Mouse (Mus musculus) hindbrain, postnatal 0 days (tissue): Measurements from ENCODE around the gene Gna11. TPM values are rescaled to one million over a fixed set of nuclear protein-coding genes. Genes with fewer than 3 reads are reported as not detected.
A peak's percentile ranks its signal among the peaks of the same experiment; 100 is the strongest.

Experiments used
- ATAC-seq: fragments of 200-750 bp; cut with Nextera tagmentation; 2 replicates; pipeline ENCODE4 v1.8.0; 2017; ENCODE audit warnings: mild to moderate bottlenecking, moderate TSS enrichment, moderate library complexity
- DNase-seq: peaks from one replicate; pipeline ENCODE4 v3.0.0-alpha.2; 2015; ENCODE audit warnings: low spot score
- H3K27ac ChIP-seq: fragments of 300-500 bp; sonication (generic); 2 replicates; pipeline ENCODE4 v1.5.1; 2014; ENCODE audit warnings: mild to moderate bottlenecking
- H3K27me3 ChIP-seq: fragments of 300-500 bp; sonication (generic); 2 replicates; pipeline ENCODE4 v1.6.1; 2014; ENCODE audit warnings: low read length, mixed read lengths; ENCODE audit not compliant: insufficient read depth
- H3K36me3 ChIP-seq: fragments of 300-500 bp; sonication (generic); 2 replicates; pipeline ENCODE4 v1.6.1; 2014; ENCODE audit warnings: low read length, mixed read lengths; ENCODE audit not compliant: insufficient read depth
- H3K4me1 ChIP-seq: fragments of 300-500 bp; sonication (generic); 2 replicates; pipeline ENCODE4 v1.6.1; 2014; ENCODE audit warnings: antibody characterized with exemption, low read length, mixed read lengths; ENCODE audit not compliant: insufficient read depth
- H3K4me2 ChIP-seq: fragments of 300-500 bp; sonication (generic); 2 replicates; pipeline ENCODE4 v1.6.1; 2014; ENCODE audit warnings: low read depth, mild to moderate bottlenecking, low read length, moderate library complexity, mixed read lengths
- H3K4me3 ChIP-seq: fragments of 300-500 bp; sonication (generic); 2 replicates; pipeline ENCODE4 v1.5.1; 2014; ENCODE audit warnings: low read length
- H3K9ac ChIP-seq: fragments of 300-500 bp; sonication (generic); replicated peaks from 2 replicates; pipeline ENCODE4 v1.6.1; 2014; ENCODE audit warnings: mild to moderate bottlenecking, low read length, moderate library complexity, mixed read lengths
- H3K9me3 ChIP-seq: fragments of 300-500 bp; sonication (generic); 2 replicates; pipeline ENCODE4 v1.6.1; 2016; ENCODE audit warnings: low read length, mixed read lengths
- CTCF ChIP-seq: IDR thresholded peaks from 2 replicates; pipeline ENCODE4 v1.5.1; 2016; ENCODE audit warnings: antibody characterized with exemption, control low read depth, low read depth
- WGBS: fragments of 180-500 bp; shearing (Covaris S2); extraction: QIAGEN DNeasy Blood & Tissue Kit; methylation state at CpG from one replicate; pipeline ENCODE4 v1.1.7; 2014; 5-methylcytosine and 5-hydroxymethylcytosine counted together
- polyA plus RNA-seq: library from polyadenylated mRNA; unstranded; fragments of >200 nt; fragmentation: Nextera tagmentation; extraction: Ambion mirVana; gene quantifications from 2 replicates; pipeline ENCODE4 v1.2.1, GENCODE M21; 2015
- total RNA-seq: library from RNA; depleted of rRNA; stranded (reverse); fragments of >200 nt; gene quantifications from 2 replicates; pipeline ENCODE4 v1.2.3, GENCODE M21; 2014

Gene Gna11
- total and polyA plus RNA-seq, 2 experiments from 2014 or later: 105 to 139 TPM

DNA sequence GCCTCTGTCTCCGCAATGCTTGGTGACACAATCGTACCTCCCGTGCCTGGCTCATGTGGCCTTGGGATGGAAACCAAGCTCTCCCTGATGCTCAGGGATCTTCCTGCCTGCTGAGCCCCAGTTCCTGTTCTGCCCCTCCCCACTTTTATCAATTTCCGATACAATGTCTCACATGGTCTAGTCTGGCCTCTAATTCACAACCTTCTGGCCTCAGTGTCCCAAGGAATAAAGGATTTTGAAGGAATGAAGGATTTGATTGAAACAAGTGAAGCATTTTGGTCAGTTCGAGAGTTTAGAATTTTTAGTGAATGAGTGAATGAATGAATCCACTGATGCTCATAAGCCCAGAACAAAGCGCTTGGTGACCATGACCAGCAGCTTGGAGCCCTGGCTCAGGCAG is 21.8 kb downstream of the Gna11 start:
- TF ChIP-seq CTCF: no peak
- ATAC-seq: no peak
- Histone ChIP-seq H3K4me2 (0 out of 2 replicates have a peak overlapping the region, but pooled peaks have one; percentile 2), H3K4me3 (no peak overlapping the region), H3K27ac (no peak overlapping the region), H3K4me1 (no peaks in the 10 kb centered on the region), H3K36me3 (no peaks in the 10 kb centered on the region), H3K9me3 (no peaks in the 10 kb centered on the region), H3K9ac (no peak overlapping the region), H3K27me3 (no peaks in the 10 kb centered on the region)
- WGBS: 76% methylated on average over 6 of the region's 6 CpGs
- DNase-seq: no peak

DNA sequence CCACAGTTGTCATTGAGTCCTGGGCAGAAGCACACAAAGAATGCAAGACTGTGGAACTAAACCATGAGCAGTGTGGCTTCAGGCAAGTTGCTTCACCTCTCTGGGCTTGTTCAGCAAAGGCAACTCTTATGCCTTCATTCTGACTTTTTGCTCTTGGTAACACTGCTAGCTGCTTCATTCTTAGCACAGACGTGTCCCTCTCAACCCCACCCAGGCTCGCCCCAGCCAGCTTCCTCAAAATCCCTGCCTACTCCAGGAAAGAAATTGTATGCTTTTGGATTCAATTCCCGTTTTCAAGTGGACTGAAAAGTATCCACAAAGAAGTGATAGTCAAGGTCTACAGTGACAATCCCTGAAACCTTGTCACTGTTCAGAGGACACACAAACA is 25.0 kb downstream of the Gna11 start:
- Histone ChIP-seq H3K27me3 (peaks cover 3% of the 10 kb centered on the region; the same call in 1 of the 2 replicates), H3K27ac (no peak overlapping the region), H3K9me3 (no peaks in the 10 kb centered on the region), H3K4me1 (no peaks in the 10 kb centered on the region), H3K4me2 (no peak overlapping the region), H3K4me3 (no peak overlapping the region), H3K9ac (no peak overlapping the region), H3K36me3 (no peaks in the 10 kb centered on the region)
- DNase-seq (no peak), ATAC-seq (no peak)
- TF ChIP-seq CTCF: no peak
- WGBS: 74% methylated on average over 3 of the region's 3 CpGs

DNA sequence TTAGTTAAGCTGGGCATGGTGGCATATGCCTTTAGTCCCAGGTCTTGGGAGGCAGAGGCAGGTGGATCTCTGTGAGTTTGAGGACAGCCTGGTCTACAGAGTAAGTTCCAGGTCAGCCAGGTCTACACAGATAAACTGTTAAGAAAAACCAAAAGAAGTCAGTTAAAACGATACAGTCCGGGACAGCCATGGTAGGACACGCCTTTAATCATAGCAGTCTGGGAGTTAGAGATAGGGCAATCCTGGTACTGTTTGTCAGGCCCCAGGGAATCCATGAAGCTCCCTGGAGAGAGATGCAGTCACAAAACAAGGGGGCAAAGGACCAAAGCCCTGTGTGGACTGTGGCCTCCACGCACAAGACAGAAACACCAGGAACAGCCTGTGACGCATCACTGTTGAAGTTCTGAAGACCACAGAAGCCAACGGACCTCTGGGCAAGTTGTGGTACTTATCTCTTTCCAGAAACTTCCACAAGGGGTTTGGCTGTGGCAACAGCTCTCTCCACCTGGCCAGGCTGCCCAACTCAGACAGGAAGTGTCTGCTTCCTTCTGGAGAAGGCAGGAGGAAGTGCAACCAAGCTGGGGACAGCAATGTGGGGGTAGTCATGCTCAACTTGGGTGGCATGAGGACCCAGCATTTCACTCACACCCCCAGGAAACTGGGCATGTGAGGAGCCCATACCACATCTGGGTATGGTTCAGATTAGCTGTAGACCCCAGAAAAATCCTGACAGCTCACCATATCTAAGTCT is 25.6 kb downstream of the Gna11 start:
- H3K27ac ChIP-seq: no peak overlapping the region
- no peak for ATAC-seq
- no peak overlapping the region for H3K9ac ChIP-seq
- no peak overlapping the region for H3K4me2 ChIP-seq
- no peak for TF ChIP-seq CTCF
- H3K27me3 ChIP-seq: peaks cover 3% of the 10 kb centered on the region; the same call in 1 of the 2 replicates
- no peaks in the 10 kb centered on the region for H3K4me1 ChIP-seq
- H3K36me3 ChIP-seq: no peaks in the 10 kb centered on the region
- no peaks in the 10 kb centered on the region for H3K9me3 ChIP-seq
- no peak for DNase-seq
- no peak overlapping the region for H3K4me3 ChIP-seq
- WGBS: 85% methylated on average over 6 of the region's 6 CpGs

DNA sequence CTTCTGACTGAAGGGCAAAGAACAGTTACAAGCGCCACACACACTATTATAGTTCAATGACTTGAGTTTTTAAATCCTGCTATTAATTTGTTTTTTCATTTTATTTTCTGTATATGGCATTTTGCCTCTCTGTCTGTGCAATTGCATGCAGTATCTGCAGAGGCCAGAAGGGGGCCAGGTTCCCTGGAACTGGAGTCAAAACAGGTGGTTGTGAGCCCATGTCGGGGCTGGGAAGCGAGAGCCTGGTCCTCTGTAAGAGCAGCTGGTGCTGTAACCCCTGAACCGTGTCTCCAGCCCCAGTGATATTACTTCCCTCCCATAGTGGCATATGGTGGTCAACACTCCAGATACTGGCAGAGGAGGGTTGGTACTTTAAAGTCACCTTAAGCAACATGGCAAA is 26.4 kb downstream of the Gna11 start:
- peak; percentile 77 for DNase-seq
- ATAC-seq: 0 out of 2 replicates have a peak, but pooled peaks have one; percentile 58
- Histone ChIP-seq H3K4me1 (no peaks in the 10 kb centered on the region), H3K27me3 (peaks cover 3% of the 10 kb centered on the region; the same call in 1 of the 2 replicates), H3K27ac (no peak overlapping the region), H3K4me3 (no peak overlapping the region), H3K9ac (no peak overlapping the region), H3K36me3 (no peaks in the 10 kb centered on the region), H3K4me2 (no peak overlapping the region), H3K9me3 (no peaks in the 10 kb centered on the region)
- peak; percentile 78 for TF ChIP-seq CTCF
- 13% methylated on average over 4 of the region's 4 CpGs for WGBS

DNA sequence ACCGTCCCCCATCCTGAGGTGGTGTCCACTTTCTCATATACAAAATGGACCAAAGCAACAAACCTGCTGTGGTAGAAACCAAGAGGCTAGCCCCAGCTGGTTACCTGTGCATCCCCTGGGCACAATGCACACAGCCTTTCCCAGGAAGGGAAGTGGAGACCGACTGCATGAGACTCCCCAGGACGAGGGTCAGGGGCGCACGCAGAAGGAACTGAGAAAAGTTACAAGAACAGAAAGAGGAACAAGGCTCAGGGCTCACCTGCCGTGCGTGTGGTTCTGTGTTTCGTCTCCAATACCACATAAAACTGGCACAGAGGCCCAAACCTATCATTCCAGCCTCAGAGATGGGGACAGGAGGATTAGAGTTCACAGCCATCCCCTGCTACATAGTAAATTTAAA is 27.8 kb downstream of the Gna11 start:
- H3K27me3 ChIP-seq: peaks cover 3% of the 10 kb centered on the region; the same call in 1 of the 2 replicates
- no peak overlapping the region for H3K4me3 ChIP-seq
- no peak overlapping the region for H3K9ac ChIP-seq
- H3K4me1 ChIP-seq: no peaks in the 10 kb centered on the region
- no peak overlapping the region for H3K4me2 ChIP-seq
- ATAC-seq (no peak), DNase-seq (no peak)
- no peak overlapping the region for H3K27ac ChIP-seq
- H3K9me3 ChIP-seq: no peaks in the 10 kb centered on the region
- 69% methylated on average over 8 of the region's 8 CpGs for WGBS
- H3K36me3 ChIP-seq: no peaks in the 10 kb centered on the region
- no peak for TF ChIP-seq CTCF

DNA sequence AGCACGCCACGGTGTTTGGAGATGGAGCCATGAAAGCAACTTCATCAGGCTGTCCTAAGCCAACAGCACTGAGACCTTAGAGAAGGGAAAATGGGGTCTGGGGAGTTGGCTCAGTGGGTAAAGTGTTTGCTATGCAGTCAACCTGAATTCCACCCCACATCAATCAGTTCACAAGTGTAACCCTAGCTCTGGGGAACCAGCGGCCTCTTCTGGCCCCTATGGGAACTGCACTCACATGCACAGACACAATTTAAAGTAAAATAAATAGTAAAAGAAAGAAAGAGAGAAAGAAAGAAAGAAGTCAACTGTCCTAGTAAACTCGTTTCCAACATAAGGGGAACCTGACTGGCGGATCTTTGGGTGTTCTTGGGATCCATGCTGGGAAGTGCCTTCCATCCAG is 31.2 kb downstream of the Gna11 start:
- H3K4me2 ChIP-seq: no peak overlapping the region
- H3K27ac ChIP-seq: no peak overlapping the region
- TF ChIP-seq CTCF: no peak
- H3K4me3 ChIP-seq: no peak overlapping the region
- no peaks in the 10 kb centered on the region for H3K4me1 ChIP-seq
- WGBS: 89% methylated on average over 5 of the region's 5 CpGs
- no peak overlapping the region for H3K9ac ChIP-seq
- ATAC-seq (no peak), DNase-seq (no peak)
- H3K27me3 ChIP-seq: peaks cover 3% of the 10 kb centered on the region; the same call in 1 of the 2 replicates
- H3K36me3 ChIP-seq: no peaks in the 10 kb centered on the region
- H3K9me3 ChIP-seq: no peaks in the 10 kb centered on the region

DNA sequence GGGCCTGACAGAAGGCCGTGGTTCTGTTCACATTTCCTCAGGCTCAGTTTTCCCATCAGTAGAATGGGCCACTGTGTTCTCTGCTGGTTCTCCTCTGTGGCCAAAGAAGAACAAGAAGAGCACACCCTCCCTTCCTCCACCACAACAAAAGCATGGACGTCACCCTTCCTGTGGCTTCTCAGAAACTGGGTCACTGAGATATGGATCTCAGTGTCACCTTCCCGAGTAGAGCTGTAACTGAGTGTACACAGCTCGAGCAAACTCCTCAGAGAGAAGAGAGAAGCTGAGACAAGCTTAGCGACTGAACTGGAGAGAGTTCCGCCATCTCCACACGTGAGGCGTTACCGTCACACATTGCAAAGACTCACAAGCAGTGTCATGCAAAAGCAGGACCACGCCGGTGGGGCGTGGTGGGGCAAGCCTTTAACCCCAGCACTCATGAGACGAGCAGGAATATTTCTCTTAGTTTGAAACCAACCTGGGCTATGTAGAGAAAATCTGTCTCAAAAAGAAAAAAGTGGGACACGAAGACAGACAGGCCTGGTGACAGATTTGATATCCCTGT is 34.7 kb downstream of the Gna11 start:
- 81% methylated on average over 14 of the region's 14 CpGs for WGBS
- no peak overlapping the region for H3K4me3 ChIP-seq
- no peak overlapping the region for H3K9ac ChIP-seq
- H3K27ac ChIP-seq: no peak overlapping the region
- no peaks in the 10 kb centered on the region for H3K4me1 ChIP-seq
- H3K36me3 ChIP-seq: no peaks in the 10 kb centered on the region
- no peak overlapping the region for H3K4me2 ChIP-seq
- no peaks in the 10 kb centered on the region for H3K27me3 ChIP-seq
- no peak for DNase-seq
- no peak for ATAC-seq
- no peak for TF ChIP-seq CTCF
- H3K9me3 ChIP-seq: no peaks in the 10 kb centered on the region
